Mouse (Mus musculus) megakaryocyte, embryonic 14.5 days (primary cell): Measurements from ENCODE around the gene Stk10.

ENCODE experiments used
- FLI1 ChIP-seq: IDR thresholded peaks from 2 replicates; pipeline ENCODE4 v1.6.1; 2012; ENCODE audit warnings: low read length, inconsistent platforms, mixed read lengths
- GATA1 ChIP-seq: IDR thresholded peaks from 3 replicates; pipeline ENCODE4 v1.6.1; 2012; ENCODE audit warnings: mixed read lengths, low read length, inconsistent platforms, borderline replicate concordance

GRCm38 (mm10) chr11:32612304-32612703 lies 79.2 kb downstream of the Stk10 start:
- TF ChIP-seq FLI1 (no peak), GATA1 (no peak)
